Mouse (Mus musculus) bone marrow, adult 2 months (tissue): ENCODE data around the gene Olfr1275. TPM values are rescaled to one million over a fixed set of nuclear protein-coding genes. Genes with fewer than 3 reads are reported as not detected.

ENCODE experiments used
- H3K27ac ChIP-seq: fragments of 200-500 bp; 2 replicates; pipeline ENCODE4 v1.5.1; 2012; ENCODE audit warnings: low read depth, mild to moderate bottlenecking, control low read depth, inconsistent platforms, low read length; ENCODE audit not compliant: control insufficient read depth, poor library complexity, insufficient read depth
- H3K4me1 ChIP-seq: fragments of 200-500 bp; 2 replicates; pipeline ENCODE4 v1.6.1; 2011; ENCODE audit warnings: low read length; ENCODE audit not compliant: control insufficient read depth, insufficient read depth
- H3K4me3 ChIP-seq: fragments of 200-500 bp; replicated peaks from 2 replicates; pipeline ENCODE3; 2011; ENCODE audit warnings: mild to moderate bottlenecking, low read depth, low read length, control low read depth; ENCODE audit not compliant: control insufficient read depth
- CTCF ChIP-seq: fragments of 200-500 bp; IDR thresholded peaks from 2 replicates; pipeline ENCODE4 v1.5.1; 2011; ENCODE audit warnings: low read length, control low read depth; ENCODE audit not compliant: control insufficient read depth, insufficient read depth
- POLR2A ChIP-seq: fragments of 200-500 bp; IDR thresholded peaks from 2 replicates; pipeline ENCODE4 v1.6.1; 2011; ENCODE audit warnings: low read depth, mild to moderate bottlenecking, control low read depth, low read length, borderline replicate concordance; ENCODE audit not compliant: control insufficient read depth
- WGBS: fragments of 180-500 bp; shearing (Covaris S2); methylation state at CpG from one replicate; pipeline ENCODE4 v1.1.7; 2018; 5-methylcytosine and 5-hydroxymethylcytosine counted together
- polyA plus RNA-seq: library from polyadenylated mRNA; stranded (reverse); fragments of >200 nt; gene quantifications from 2 replicates; pipeline ENCODE4 v1.2.4, GENCODE M21; 2011; ENCODE audit warnings: low replicate concordance; ENCODE audit not compliant: missing spikeins, insufficient read depth, insufficient read length

Olfr1275 gene
- not detected in 2 replicates for polyA plus RNA-seq

DNA sequence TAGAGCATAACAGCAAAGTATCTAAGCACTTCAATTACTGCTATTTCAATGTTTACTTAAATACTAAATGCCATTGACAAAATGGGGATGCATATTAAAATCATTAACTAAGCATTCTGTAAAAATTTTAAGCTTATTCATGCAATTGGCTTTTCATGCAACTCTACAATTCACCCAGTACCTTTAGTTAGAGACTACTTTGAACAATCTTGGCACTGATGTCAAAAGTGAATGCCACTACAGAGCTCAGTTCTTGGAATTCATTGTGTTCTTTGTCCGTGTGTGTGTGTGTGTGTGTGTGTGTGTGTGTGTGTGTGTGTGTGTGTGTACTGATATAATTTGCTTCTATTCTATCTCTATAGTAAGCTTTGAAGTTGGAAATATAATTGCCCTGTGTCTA is at the start of gene Olfr1275:
Gene Olfr1275 (minus strand): TSS at position 101 of the 400 bp plus-strand sequence.
- Histone ChIP-seq H3K4me3 (no peak within 1 kb of the TSS), H3K4me1 (no peaks in the 10 kb centered on the region), H3K27ac (no peak within 1 kb of the TSS)
- TF ChIP-seq CTCF (no peak), POLR2A (no peak)
- 57% methylated on average over 1 of the region's 1 CpGs for WGBS

- H3K4me3 ChIP-seq = no peak within 1 kb of the TSS
- 67% methylated on average over 2 of the region's 2 CpGs for WGBS
- H3K27ac ChIP-seq = no peak within 1 kb of the TSS
- no peak for TF ChIP-seq CTCF
- no peak for TF ChIP-seq POLR2A
- H3K4me1 ChIP-seq = no peaks in the 10 kb centered on the region
These were observed 38.9 kb upstream of the Olfr1275 start, which contains the start of gene Olfr1277 for GRCm38 (mm10) chr2:111274006-111274405. Gene Olfr1277 (minus strand): TSS chr2:111274106.

GRCm38 (mm10) chr2:111254216-111254615 is 19.1 kb upstream of the Olfr1275 start, which contains the start of gene Olfr1276:
Gene Olfr1276 (plus strand): TSS chr2:111254516.
- no peaks in the 10 kb centered on the region for H3K4me1 ChIP-seq
- H3K4me3 ChIP-seq = no peak within 1 kb of the TSS
- no peak within 1 kb of the TSS for H3K27ac ChIP-seq
- no peak for TF ChIP-seq POLR2A
- TF ChIP-seq CTCF = no peak

- H3K27ac ChIP-seq = no peak within 1 kb of the TSS
- 77% methylated on average over 6 of the region's 6 CpGs for WGBS
- no peak within 1 kb of the TSS for H3K4me3 ChIP-seq
- no peaks in the 10 kb centered on the region for H3K4me1 ChIP-seq
- no peak for TF ChIP-seq POLR2A
- no peak for TF ChIP-seq CTCF
These were observed 5.6 kb downstream of the Olfr1275 start, which contains the start of gene 4930430A15Rik for GRCm38 (mm10) chr2:111229502-111229901. Gene 4930430A15Rik (minus strand): TSS chr2:111229602.

- WGBS = 88% methylated on average over 11 of the region's 11 CpGs
- TF ChIP-seq POLR2A = no peak
- TF ChIP-seq CTCF = no peak
- Histone ChIP-seq H3K4me3 (no peak overlapping the region), H3K27ac (no peak overlapping the region; the same call in 1 of the 2 replicates), H3K4me1 (no peaks in the 10 kb centered on the region)
These were observed 53.0 kb downstream of the Olfr1275 start for GRCm38 (mm10) chr2:111182068-111182467.

Other genes starting within 250 kb of the Olfr1275 start
- not detected in 2 replicates for gene Gm13941, start 129.3 kb downstream of the Olfr1275 start, polyA plus RNA-seq
- gene Gm15130, start 82.3 kb downstream of the Olfr1275 start, polyA plus RNA-seq = not detected in 2 replicates
- gene 4930430A15Rik, start 5.7 kb downstream of the Olfr1275 start, polyA plus RNA-seq = not detected in 2 replicates
- not detected in 2 replicates for gene Olfr1276, start 19.2 kb upstream of the Olfr1275 start, polyA plus RNA-seq
- gene Olfr1277, start 38.8 kb upstream of the Olfr1275 start, polyA plus RNA-seq = not detected in 2 replicates
- gene Olfr1278, start 54.9 kb upstream of the Olfr1275 start, polyA plus RNA-seq = not detected in 2 replicates
- not detected in 2 replicates for gene Olfr1279, start 65.3 kb upstream of the Olfr1275 start, polyA plus RNA-seq
- not detected in 2 replicates for gene Olfr1280, start 78.7 kb upstream of the Olfr1275 start, polyA plus RNA-seq
- gene Olfr1281, start 91.2 kb upstream of the Olfr1275 start, polyA plus RNA-seq = not detected in 2 replicates
- gene Olfr1282, start 100.8 kb upstream of the Olfr1275 start, polyA plus RNA-seq = not detected in 2 replicates
- gene Olfr1283, start 131.5 kb upstream of the Olfr1275 start, polyA plus RNA-seq = not detected in 2 replicates
- gene Olfr1284, start 140.2 kb upstream of the Olfr1275 start, polyA plus RNA-seq = not detected in 2 replicates
- not detected in 2 replicates for gene Olfr1286, start 187.8 kb upstream of the Olfr1275 start, polyA plus RNA-seq
- gene Olfr1287, start 213.9 kb upstream of the Olfr1275 start, polyA plus RNA-seq = not detected in 2 replicates
- gene Olfr1288, start 238.8 kb upstream of the Olfr1275 start, polyA plus RNA-seq = not detected in 2 replicates
- not detected in 2 replicates for gene Olfr1289, start 245.5 kb upstream of the Olfr1275 start, polyA plus RNA-seq